In the genomic region with DNA sequence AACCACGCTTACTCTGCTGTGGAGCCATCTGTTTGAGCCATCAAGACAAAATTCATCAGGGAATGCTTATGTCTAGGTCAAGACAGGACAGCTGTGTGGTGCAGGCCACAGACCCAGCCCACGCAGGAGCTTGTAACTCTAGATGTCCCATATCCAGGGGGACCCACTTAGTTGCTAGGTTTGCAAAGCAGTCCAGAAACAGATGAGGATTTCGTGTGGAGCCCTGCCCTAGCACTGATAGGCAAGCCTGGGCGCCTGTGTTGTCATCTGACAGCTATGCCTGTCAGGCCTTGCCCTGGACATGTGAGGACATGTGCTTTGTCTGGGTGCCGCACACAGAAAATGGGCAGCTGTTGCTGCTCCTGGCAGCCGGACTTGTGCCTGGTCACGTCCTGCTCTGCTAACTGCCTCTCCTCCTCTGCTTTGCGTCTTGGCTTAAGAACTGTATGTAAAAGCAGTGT, we compare ENCODE assay signal across 9 mouse cellular contexts.
DNase-seq lines count a peak whose midpoint lies in the region; ATAC-seq and TF ChIP-seq lines count a peak whose summit lies in the region.
"Had no signal": no experiment of that assay in that cellular context is flagged by ENCODE, and none has a peak within 500 bp of the region (broad histone marks: within the 10 kb centered on the region; RNA-seq: fewer than 3 reads in every experiment).

No protein-coding gene starts in this region.

- DNase-seq in cerebellum, adult 11-12 months = peak; percentile 29
- DNase-seq in cerebellum, adult 9-10 months = no peak
- DNase-seq in gastrocnemius, postnatal 4 days (ENCODE audit: low spot score in 2 of 2) = peak; percentile 39 to 68
- DNase-seq in lung, embryonic 14.5 days = peak; percentile 33
- no peak for DNase-seq in thymus, adult 18-20 months

- peak; percentile 53; the same call in 1 of the 2 replicates for TF ChIP-seq EP300 in ES-Bruce4 (IDR thresholded peaks at IDR 0.05; ENCODE audit: insufficient read depth, low read depth, low read length)

- WGBS in lung, embryonic 14.5 days = 40% methylated on average over 8 of the region's 8 CpGs

- no peak overlapping the region for H3K9ac ChIP-seq in ES-Bruce4 (ENCODE audit: low read depth, poor library complexity, severe bottlenecking)
- H3K9ac ChIP-seq in lung, embryonic 14.5 days = no peak overlapping the region
- H3K9ac ChIP-seq: neural tube, embryonic 12.5 days had no signal

- H3K27me3 ChIP-seq in ES-Bruce4 (ENCODE audit: control insufficient read depth, insufficient read depth, low read length, poor library complexity, severe bottlenecking) = no peaks in the 10 kb centered on the region
- H3K27me3 ChIP-seq in lung, embryonic 14.5 days (ENCODE audit: insufficient read depth, low read length) = no peaks in the 10 kb centered on the region
- H3K27me3 ChIP-seq: neural tube, embryonic 12.5 days had no signal

- peak overlapping the region; percentile 60 for H3K27ac ChIP-seq in ES-Bruce4 (ENCODE audit: insufficient read depth, low read length)
- no peak overlapping the region for H3K27ac ChIP-seq in lung, embryonic 14.5 days (ENCODE audit: low read depth)
- H3K27ac ChIP-seq: neural tube, embryonic 12.5 days had no signal

- peaks cover 2% of the 10 kb centered on the region for H3K4me1 ChIP-seq in ES-Bruce4 (ENCODE audit: control insufficient read depth, insufficient read depth, low read length)
- no peaks in the 10 kb centered on the region for H3K4me1 ChIP-seq in lung, embryonic 14.5 days (ENCODE audit: insufficient read depth)

- H3K4me3 ChIP-seq in ES-Bruce4 (ENCODE audit: low read depth, low read length) = no peak overlapping the region
- H3K4me3 ChIP-seq in lung, embryonic 14.5 days (ENCODE audit: low read depth, low read length) = no peak overlapping the region
- H3K4me3 ChIP-seq: neural tube, embryonic 12.5 days had no signal

- H3K36me3 ChIP-seq in ES-Bruce4 (ENCODE audit: control insufficient read depth, insufficient read depth, low read length, poor library complexity, severe bottlenecking) = no peaks in the 10 kb centered on the region
- no peaks in the 10 kb centered on the region for H3K36me3 ChIP-seq in lung, embryonic 14.5 days (ENCODE audit: insufficient read depth)
- H3K36me3 ChIP-seq: neural tube, embryonic 12.5 days had no signal

- TF ChIP-seq CTCF in ES-Bruce4 (IDR thresholded peaks at IDR 0.05; ENCODE audit: low read depth, low read length) = no peak
- no peak for TF ChIP-seq CTCF in lung, embryonic 14.5 days (IDR thresholded peaks at IDR 0.05; ENCODE audit: low read depth)

- H3K9me3 ChIP-seq in ES-Bruce4 (replicated peaks; ENCODE audit: control insufficient read depth, insufficient read depth, low read length, poor library complexity, severe bottlenecking) = no peaks in the 10 kb centered on the region
- no peaks in the 10 kb centered on the region for H3K9me3 ChIP-seq in lung, embryonic 14.5 days (ENCODE audit: low read depth, low read length)
- H3K9me3 ChIP-seq: neural tube, embryonic 12.5 days had no signal

- H3K4me2 ChIP-seq in lung, embryonic 14.5 days = no peak overlapping the region
- H3K4me2 ChIP-seq: neural tube, embryonic 12.5 days had no signal

- TF ChIP-seq POLR2A in ES-Bruce4 (IDR thresholded peaks at IDR 0.05; ENCODE audit: insufficient read depth, low read length) = no peak

- peak; percentile 68 for ATAC-seq in lung, embryonic 14.5 days (ENCODE audit: insufficient read depth)
- no peak for ATAC-seq in granulocyte monocyte progenitor cell, adult 5-6 weeks (replicated peaks; ENCODE audit: poor library complexity, severe bottlenecking)
- no peak for ATAC-seq in erythroblast, adult 5-6 weeks (replicated peaks; ENCODE audit: low FRiP score, poor library complexity, severe bottlenecking)

Comparison
In these comparisons a context has a peak if more than half of its experiments do, and no peak if none do; other contexts are left out.
1. DNase-seq: peak in cerebellum, adult 11-12 months (single experiment), gastrocnemius, postnatal 4 days (2 of 2) and lung, embryonic 14.5 days (single experiment); none in cerebellum, adult 9-10 months (single experiment) and thymus, adult 18-20 months (0 of 2).